Mouse (Mus musculus): ENCODE results near the gene Slc13a1. TPM values are rescaled to one million over a fixed set of nuclear protein-coding genes. Genes with fewer than 3 reads are reported as not detected.

Gene Slc13a1
- 0.35 TPM for total RNA-seq (2023)

GRCm38 (mm10) chr6:24167734-24168327 lies at the start of gene Slc13a1:
Gene Slc13a1 (minus strand): TSS chr6:24168092.

Other genes with a start within 250 kb of the Slc13a1 start
- gene Tas2r118, start 198.0 kb downstream of the Slc13a1 start, total RNA-seq (2023), result not detected

Measured in CD4-positive naive resting alpha-beta T cell, adult 57 days (primary cell).